ENCODE assay signal across 28 mouse cellular contexts in the genomic region with DNA sequence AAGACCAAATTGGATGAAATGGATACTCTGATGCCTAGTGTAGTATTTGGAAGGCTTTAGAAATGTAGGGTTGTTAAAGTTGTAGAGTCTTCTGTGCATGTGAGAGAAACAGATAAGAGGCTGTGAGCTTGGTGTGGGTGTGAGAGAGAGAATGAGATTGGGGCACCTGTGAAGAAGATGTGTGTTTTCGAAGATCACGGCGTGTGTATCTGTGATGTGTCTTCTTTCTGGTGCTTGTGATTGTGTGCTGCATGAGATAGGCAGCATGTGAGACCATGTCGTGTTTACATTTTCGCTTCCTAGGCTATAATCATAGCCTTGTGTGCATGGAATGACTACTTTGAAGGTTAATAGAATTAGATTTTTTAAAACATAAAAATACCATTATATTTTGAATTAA. TPM values are rescaled to one million over a fixed set of nuclear protein-coding genes. Genes with fewer than 3 reads are reported as not detected.
A peak's percentile ranks its signal among the peaks of the same experiment; 100 is the strongest.
DNase-seq lines count a peak whose midpoint lies in the region; ATAC-seq and TF ChIP-seq lines count a peak whose summit lies in the region.
"Had no signal": no experiment of that assay in that cellular context is flagged by ENCODE, and none has a peak within 500 bp of the region (broad histone marks: within the 10 kb centered on the region; RNA-seq: fewer than 3 reads in every experiment).

No protein-coding gene starts in this region.

- no peak overlapping the region for H3K4me3 ChIP-seq in MEL (ENCODE audit: control insufficient read depth in 1 of 2, insufficient read depth in 1 of 2, low read depth in 2 of 2, low read length in 2 of 2)
- no peak overlapping the region for H3K4me3 ChIP-seq in liver, embryonic 13.5 days (replicated peaks)
- H3K4me3 ChIP-seq in liver, embryonic 16.5 days (ENCODE audit: low read depth, low read length) = no peak overlapping the region
- H3K4me3 ChIP-seq in forebrain, embryonic 16.5 days (replicated peaks; ENCODE audit: low read length) = no peak overlapping the region
- H3K4me3 ChIP-seq: forebrain, embryonic 10.5 days; forebrain, embryonic 13.5 days; gastrocnemius, adult 2 months; heart, embryonic 12.5 days; heart, embryonic 15.5 days; hindbrain, embryonic 10.5 days; hindbrain, embryonic 13.5 days had no signal

- no peak for TF ChIP-seq CTCF in MEL (IDR thresholded peaks at IDR 0.05 in 2 of 3, conservative IDR thresholded peaks at IDR 0.05 in 1 of 3; ENCODE audit: control insufficient read depth in 1 of 3, insufficient read depth in 1 of 3, low read depth in 2 of 3, low read length in 3 of 3, poor library complexity in 1 of 3, severe bottlenecking in 1 of 3)

- no peaks in the 10 kb centered on the region for H3K27me3 ChIP-seq in MEL (ENCODE audit: control insufficient read depth in 1 of 2, insufficient read depth in 2 of 2, low read length in 2 of 2)
- no peaks in the 10 kb centered on the region for H3K27me3 ChIP-seq in liver, embryonic 13.5 days
- H3K27me3 ChIP-seq in liver, embryonic 16.5 days (ENCODE audit: control insufficient read depth, insufficient read depth, low read depth, low read length) = no peaks in the 10 kb centered on the region
- no peaks in the 10 kb centered on the region for H3K27me3 ChIP-seq in forebrain, embryonic 16.5 days (replicated peaks; ENCODE audit: control insufficient read depth, insufficient read depth, low read length)
- H3K27me3 ChIP-seq: forebrain, embryonic 13.5 days; heart, embryonic 12.5 days; heart, embryonic 15.5 days; hindbrain, embryonic 13.5 days; Patski had no signal

- no peak for TF ChIP-seq RAD21 in MEL (IDR thresholded peaks at IDR 0.05; ENCODE audit: low read depth, low read length)

- peak overlapping the region; percentile 41 for H3K4me2 ChIP-seq in liver, embryonic 13.5 days
- peak overlapping the region; percentile 0; the same call in 1 of the 2 replicates for H3K4me2 ChIP-seq in liver, embryonic 16.5 days (ENCODE audit: low read depth, low read length)
- H3K4me2 ChIP-seq in forebrain, embryonic 16.5 days (ENCODE audit: low read length) = no peak overlapping the region
- H3K4me2 ChIP-seq: forebrain, embryonic 13.5 days; heart, embryonic 12.5 days; heart, embryonic 15.5 days; hindbrain, embryonic 13.5 days had no signal

- H3K79me2 ChIP-seq in MEL (ENCODE audit: control insufficient read depth, insufficient read depth, low read length, poor library complexity) = no peaks in the 10 kb centered on the region

- peak; percentile 17 for DNase-seq in MEL (ENCODE audit: low read depth, low spot score)
- peak; percentile 14 for DNase-seq in liver
- peak; percentile 27 for DNase-seq in liver, embryonic 13.5 days
- DNase-seq in kidney, postnatal 36 days = no peak
- no peak for DNase-seq in adrenal gland, postnatal 25 days
- DNase-seq in gastrocnemius, postnatal 36 days = no peak
- DNase-seq: adrenal gland, postnatal 10 days; cerebellum, adult 18-20 months; cerebellum, adult 9-10 months; cerebellum, postnatal 14 days; forebrain, postnatal 0 days; gastrocnemius, adult 2 months; gastrocnemius, postnatal 14 days; heart, adult 18-20 months; heart, postnatal 10 days; heart, postnatal 36 days had no signal

- H3K27ac ChIP-seq in MEL (ENCODE audit: control insufficient read depth, low read depth, low read length) = no peak overlapping the region
- H3K27ac ChIP-seq in liver, embryonic 13.5 days = peak overlapping the region; percentile 83
- peak overlapping the region; percentile 56 for H3K27ac ChIP-seq in liver, embryonic 16.5 days (ENCODE audit: low read length)
- no peak overlapping the region for H3K27ac ChIP-seq in forebrain, embryonic 16.5 days (ENCODE audit: low read length)
- H3K27ac ChIP-seq: forebrain, embryonic 10.5 days; forebrain, embryonic 13.5 days; gastrocnemius, adult 2 months; heart, embryonic 15.5 days; hindbrain, embryonic 10.5 days; hindbrain, embryonic 13.5 days had no signal

- no peak for TF ChIP-seq POLR2A in MEL (IDR thresholded peaks at IDR 0.05; ENCODE audit: control insufficient read depth in 1 of 2, insufficient read depth in 1 of 2, low read depth in 1 of 2, low read length in 2 of 2, poor library complexity in 1 of 2)

- no peaks in the 10 kb centered on the region for H3K9me3 ChIP-seq in MEL (replicated peaks; ENCODE audit: insufficient read depth, low read length)
- no peaks in the 10 kb centered on the region for H3K9me3 ChIP-seq in liver, embryonic 13.5 days (replicated peaks)
- no peaks in the 10 kb centered on the region for H3K9me3 ChIP-seq in liver, embryonic 16.5 days (replicated peaks; ENCODE audit: control insufficient read depth, low read length)
- H3K9me3 ChIP-seq in forebrain, embryonic 16.5 days (ENCODE audit: control insufficient read depth, low read length) = no peaks in the 10 kb centered on the region
- H3K9me3 ChIP-seq: forebrain, embryonic 13.5 days; heart, embryonic 12.5 days; heart, embryonic 15.5 days; hindbrain, embryonic 10.5 days; hindbrain, embryonic 13.5 days had no signal

- ATAC-seq in liver, embryonic 13.5 days (ENCODE audit: low read depth) = peak; percentile 16
- no peak for ATAC-seq in liver, embryonic 16.5 days (ENCODE audit: low read depth)
- no peak for ATAC-seq in forebrain, embryonic 16.5 days
- ATAC-seq: forebrain, embryonic 13.5 days; forebrain, postnatal 0 days; hindbrain, embryonic 16.5 days; Patski had no signal

- intact Hi-C loops in gastrocnemius, postnatal 36 days (cut with DNase I) = no loop called here

- TF ChIP-seq EP300 in MEL (IDR thresholded peaks at IDR 0.05; ENCODE audit: low read depth in 1 of 2, low read length in 2 of 2) = no peak

- H3K4me1 ChIP-seq in MEL (ENCODE audit: control insufficient read depth in 1 of 2, insufficient read depth in 2 of 2, low read length in 2 of 2) = peaks cover 0 to 2% of the 10 kb centered on the region in 2 experiments; a peak in 1 of 4 replicates
- H3K4me1 ChIP-seq in liver, embryonic 13.5 days (replicated peaks) = peaks cover 70% of the 10 kb centered on the region
- peaks cover 35% of the 10 kb centered on the region for H3K4me1 ChIP-seq in liver, embryonic 16.5 days (ENCODE audit: control insufficient read depth, low read depth, low read length)
- H3K4me1 ChIP-seq in forebrain, embryonic 16.5 days (replicated peaks; ENCODE audit: control insufficient read depth, insufficient read depth, low read length) = peaks cover 6% of the 10 kb centered on the region

- H3K9ac ChIP-seq in MEL (ENCODE audit: control insufficient read depth, low read depth, low read length, poor library complexity, severe bottlenecking) = no peak overlapping the region
- H3K9ac ChIP-seq in liver, embryonic 13.5 days = no peak overlapping the region
- H3K9ac ChIP-seq in liver, embryonic 16.5 days (ENCODE audit: low read depth, low read length) = no peak overlapping the region
- H3K9ac ChIP-seq in forebrain, embryonic 16.5 days (replicated peaks; ENCODE audit: low read depth, low read length) = no peak overlapping the region
- H3K9ac ChIP-seq: forebrain, embryonic 13.5 days; forebrain, postnatal 0 days; heart, embryonic 12.5 days; heart, embryonic 15.5 days; hindbrain, embryonic 13.5 days had no signal

- H3K36me3 ChIP-seq in MEL (ENCODE audit: control insufficient read depth in 1 of 2, insufficient read depth in 2 of 2, low read length in 2 of 2) = peaks cover 0 to 3% of the 10 kb centered on the region in 2 experiments; a peak in 1 of 4 replicates
- H3K36me3 ChIP-seq in liver, embryonic 13.5 days = no peaks in the 10 kb centered on the region
- no peaks in the 10 kb centered on the region for H3K36me3 ChIP-seq in liver, embryonic 16.5 days (ENCODE audit: control insufficient read depth, insufficient read depth)
- 0 out of 2 replicates have a peak, but pooled peaks cover under 1% of the 10 kb centered on the region for H3K36me3 ChIP-seq in forebrain, embryonic 16.5 days (ENCODE audit: control insufficient read depth, insufficient read depth)
- H3K36me3 ChIP-seq: forebrain, embryonic 10.5 days; heart, embryonic 15.5 days; hindbrain, embryonic 10.5 days had no signal

- WGBS in liver, embryonic 13.5 days (ENCODE audit: insufficient replicate concordance) = 22% methylated on average over 5 of the region's 5 CpGs
- 28% methylated on average over 5 of the region's 5 CpGs for WGBS in liver, embryonic 16.5 days (ENCODE audit: insufficient replicate concordance)
- WGBS in forebrain, embryonic 16.5 days = 91% methylated on average over 5 of the region's 5 CpGs

RNA-seq across cellular contexts. Expression of gene Zfp78, which starts 4.1 kb away (rescaled TPM):
- 0.42 and 0.50 TPM in 2 replicates for total RNA-seq in MEL (2012; rRNA removed)
- under 1 TPM in 1 of 2 experiments, not detected in 1; 0.67 TPM for polyA plus RNA-seq in MEL (2012; ENCODE audit: insufficient read depth in 1 of 2, insufficient read length in 2 of 2, low read depth in 1 of 2, low replicate concordance in 2 of 2, missing spikeins in 1 of 2)
- 0.88 and 0.97 TPM in 2 replicates for polyA plus RNA-seq in liver, embryonic 13.5 days (2015; fragmentation: Nextera tagmentation; extraction: Ambion mirVana)
- polyA plus RNA-seq in liver, embryonic 16.5 days (2015; fragmentation: Nextera tagmentation; extraction: Ambion mirVana) = 0.84 TPM in 2 replicates
- 3.6 and 4.7 TPM in 2 replicates for total RNA-seq in adrenal gland, postnatal 25 days (2021)
- total RNA-seq in gastrocnemius, postnatal 36 days (2021) = 1 to 10 TPM; 1.4 to 2.2 TPM
- 5.8 and 6.8 TPM in 2 replicates for polyA plus RNA-seq in forebrain, embryonic 16.5 days (2015; fragmentation: Nextera tagmentation; extraction: Ambion mirVana)

RNA-seq across cellular contexts. Expression of gene Zfp28, which starts 15.9 kb away (rescaled TPM):
- 1.6 and 2.8 TPM in 2 replicates for total RNA-seq in MEL (2012; rRNA removed)
- 1 to 10 TPM in 1 of 2 experiments, not detected in 1; 3.3 TPM for polyA plus RNA-seq in MEL (2012; ENCODE audit: insufficient read depth in 1 of 2, insufficient read length in 2 of 2, low read depth in 1 of 2, low replicate concordance in 2 of 2, missing spikeins in 1 of 2)
- polyA plus RNA-seq in liver, embryonic 13.5 days (2015; fragmentation: Nextera tagmentation; extraction: Ambion mirVana) = 1.3 and 1.6 TPM in 2 replicates
- polyA plus RNA-seq in liver, embryonic 16.5 days (2015; fragmentation: Nextera tagmentation; extraction: Ambion mirVana) = 1.2 and 1.3 TPM in 2 replicates
- 3.9 and 4.6 TPM in 2 replicates for total RNA-seq in adrenal gland, postnatal 25 days (2021)
- total RNA-seq in gastrocnemius, postnatal 36 days (2021) = 1 to 10 TPM in 1 of 2 experiments, under 1 TPM in 1; 0.77 to 1.2 TPM
- 21.3 and 23.8 TPM in 2 replicates for polyA plus RNA-seq in forebrain, embryonic 16.5 days (2015; fragmentation: Nextera tagmentation; extraction: Ambion mirVana)

RNA-seq across cellular contexts. Expression of gene Gm3854, which starts 23.6 kb away (rescaled TPM):
- total RNA-seq in MEL (2012; rRNA removed) = not detected in 2 replicates
- polyA plus RNA-seq in MEL (2012; ENCODE audit: insufficient read depth in 1 of 2, insufficient read length in 2 of 2, low read depth in 1 of 2, low replicate concordance in 2 of 2, missing spikeins in 1 of 2) = not detected
- 0.32 and 0.39 TPM in 2 replicates for polyA plus RNA-seq in liver, embryonic 13.5 days (2015; fragmentation: Nextera tagmentation; extraction: Ambion mirVana)
- polyA plus RNA-seq in liver, embryonic 16.5 days (2015; fragmentation: Nextera tagmentation; extraction: Ambion mirVana) = 0.11 and 0.13 TPM in 2 replicates
- 0.62 and 0.94 TPM in 2 replicates for total RNA-seq in adrenal gland, postnatal 25 days (2021)
- under 1 TPM; 0.18 to 0.32 TPM for total RNA-seq in gastrocnemius, postnatal 36 days (2021)
- 5.2 and 5.8 TPM in 2 replicates for polyA plus RNA-seq in forebrain, embryonic 16.5 days (2015; fragmentation: Nextera tagmentation; extraction: Ambion mirVana)

RNA-seq across cellular contexts. Expression of gene Smim17, which starts 31.3 kb away (rescaled TPM):
- not detected in 2 replicates for total RNA-seq in MEL (2012; rRNA removed)
- polyA plus RNA-seq in MEL (2012; ENCODE audit: insufficient read depth in 1 of 2, insufficient read length in 2 of 2, low read depth in 1 of 2, low replicate concordance in 2 of 2, missing spikeins in 1 of 2) = not detected
- not detected in 2 replicates for polyA plus RNA-seq in liver, embryonic 13.5 days (2015; fragmentation: Nextera tagmentation; extraction: Ambion mirVana)
- polyA plus RNA-seq in liver, embryonic 16.5 days (2015; fragmentation: Nextera tagmentation; extraction: Ambion mirVana) = not detected in 2 replicates
- total RNA-seq in adrenal gland, postnatal 25 days (2021) = not detected in 2 replicates
- total RNA-seq in gastrocnemius, postnatal 36 days (2021) = under 1 TPM in 1 of 2 experiments, not detected in 1; 0.32 TPM
- 3.7 and 6.0 TPM in 2 replicates for polyA plus RNA-seq in forebrain, embryonic 16.5 days (2015; fragmentation: Nextera tagmentation; extraction: Ambion mirVana)
- total RNA-seq: heart, adult 18-20 months; heart, postnatal 10 days; heart, postnatal 36 days had no signal
- polyA plus RNA-seq: embryonic facial prominence, embryonic 11.5 days; gonadal fat pad, adult 2 months; heart, embryonic 15.5 days had no signal

RNA-seq across cellular contexts. Expression of gene Zfp583, which starts 36.1 kb away (rescaled TPM):
- not detected in 2 replicates for total RNA-seq in MEL (2012; rRNA removed)
- not detected for polyA plus RNA-seq in MEL (2012; ENCODE audit: insufficient read depth in 1 of 2, insufficient read length in 2 of 2, low read depth in 1 of 2, low replicate concordance in 2 of 2, missing spikeins in 1 of 2)
- polyA plus RNA-seq in liver, embryonic 13.5 days (2015; fragmentation: Nextera tagmentation; extraction: Ambion mirVana) = 1.1 and 1.3 TPM in 2 replicates
- polyA plus RNA-seq in liver, embryonic 16.5 days (2015; fragmentation: Nextera tagmentation; extraction: Ambion mirVana) = 0.45 and 0.89 TPM in 2 replicates
- total RNA-seq in adrenal gland, postnatal 25 days (2021) = 2.9 and 3.9 TPM in 2 replicates
- total RNA-seq in gastrocnemius, postnatal 36 days (2021) = under 1 TPM; 0.46 to 0.49 TPM
- polyA plus RNA-seq in forebrain, embryonic 16.5 days (2015; fragmentation: Nextera tagmentation; extraction: Ambion mirVana) = 14.5 and 15.8 TPM in 2 replicates
- polyA plus RNA-seq: Patski had no signal

Comparison
In these comparisons a context has a peak if more than half of its experiments do, and no peak if none do; other contexts are left out.
1. DNase-seq: peak in MEL (single experiment), liver (single experiment) and liver, embryonic 13.5 days (single experiment); none in kidney, postnatal 36 days (0 of 2), adrenal gland, postnatal 25 days (single experiment) and gastrocnemius, postnatal 36 days (0 of 2).
2. H3K27ac ChIP-seq: peak in liver, embryonic 13.5 days (single experiment) and liver, embryonic 16.5 days (single experiment); none in MEL (single experiment) and forebrain, embryonic 16.5 days (single experiment).